Mouse (Mus musculus) cortical plate, adult 2 months (tissue): ENCODE measurements around the gene Prkar2a. TPM values are rescaled to one million over a fixed set of nuclear protein-coding genes. Genes with fewer than 3 reads are reported as not detected.

Experiments used
- H3K27ac ChIP-seq: fragments of 200-500 bp; 2 replicates; pipeline ENCODE4 v1.5.1; 2012; ENCODE audit warnings: low read length, control low read depth, inconsistent platforms; ENCODE audit not compliant: insufficient read depth
- H3K4me1 ChIP-seq: fragments of 200-500 bp; 2 replicates; pipeline ENCODE4 v1.6.1; 2011; ENCODE audit warnings: low read length; ENCODE audit not compliant: control insufficient read depth, insufficient read depth
- H3K4me3 ChIP-seq: fragments of 200-500 bp; 2 replicates; pipeline ENCODE4 v1.5.1; 2011; ENCODE audit warnings: mild to moderate bottlenecking, low read length, control low read depth; ENCODE audit not compliant: insufficient read depth
- CTCF ChIP-seq: fragments of 200-500 bp; IDR thresholded peaks from 2 replicates; pipeline ENCODE4 v1.5.1; 2011; ENCODE audit warnings: mild to moderate bottlenecking, control low read depth, low read length; ENCODE audit not compliant: insufficient read depth; ENCODE audit errors: extremely low read depth
- POLR2A ChIP-seq: fragments of 200-500 bp; IDR thresholded peaks from 2 replicates; pipeline ENCODE4 v1.6.1; 2011; ENCODE audit warnings: mild to moderate bottlenecking, low read length, control low read depth; ENCODE audit not compliant: insufficient read depth; ENCODE audit errors: extremely low read depth
- polyA plus RNA-seq: library from polyadenylated mRNA; depleted of rRNA; stranded (reverse); fragments of >200 nt; gene quantifications from 2 replicates; pipeline ENCODE4 v1.2.3, GENCODE M21; 2012

Gene Prkar2a
- polyA plus RNA-seq, 1 experiment = 21.2 TPM

DNA sequence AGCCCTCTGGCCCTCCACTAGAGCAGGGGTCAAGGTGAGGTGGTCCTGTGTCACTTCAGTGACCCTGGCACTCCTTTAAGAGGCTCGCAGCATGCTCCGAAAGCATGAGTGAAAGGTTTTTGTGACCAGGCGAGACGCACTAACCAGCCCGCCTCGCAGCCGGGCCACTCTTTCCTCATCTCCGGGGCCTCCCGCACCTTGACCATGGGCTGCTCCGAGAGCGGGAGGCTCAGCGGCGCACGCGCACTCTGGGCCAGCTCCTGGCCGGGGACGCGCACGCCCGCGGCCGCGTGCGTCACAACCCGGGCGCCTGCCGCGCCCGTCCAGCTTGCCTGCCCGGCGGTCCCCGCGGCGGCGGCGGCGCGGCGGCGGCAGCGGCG is 2.7 kb downstream of the Prkar2a start:
- peak overlapping the region; percentile 97 for H3K4me3 ChIP-seq
- peak overlapping the region; percentile 90 for H3K27ac ChIP-seq
- TF ChIP-seq CTCF (no peak), POLR2A (peak; percentile 77; the same call in 1 of the 2 replicates)
- H3K4me1 ChIP-seq = peaks cover 6% of the 10 kb centered on the region

DNA sequence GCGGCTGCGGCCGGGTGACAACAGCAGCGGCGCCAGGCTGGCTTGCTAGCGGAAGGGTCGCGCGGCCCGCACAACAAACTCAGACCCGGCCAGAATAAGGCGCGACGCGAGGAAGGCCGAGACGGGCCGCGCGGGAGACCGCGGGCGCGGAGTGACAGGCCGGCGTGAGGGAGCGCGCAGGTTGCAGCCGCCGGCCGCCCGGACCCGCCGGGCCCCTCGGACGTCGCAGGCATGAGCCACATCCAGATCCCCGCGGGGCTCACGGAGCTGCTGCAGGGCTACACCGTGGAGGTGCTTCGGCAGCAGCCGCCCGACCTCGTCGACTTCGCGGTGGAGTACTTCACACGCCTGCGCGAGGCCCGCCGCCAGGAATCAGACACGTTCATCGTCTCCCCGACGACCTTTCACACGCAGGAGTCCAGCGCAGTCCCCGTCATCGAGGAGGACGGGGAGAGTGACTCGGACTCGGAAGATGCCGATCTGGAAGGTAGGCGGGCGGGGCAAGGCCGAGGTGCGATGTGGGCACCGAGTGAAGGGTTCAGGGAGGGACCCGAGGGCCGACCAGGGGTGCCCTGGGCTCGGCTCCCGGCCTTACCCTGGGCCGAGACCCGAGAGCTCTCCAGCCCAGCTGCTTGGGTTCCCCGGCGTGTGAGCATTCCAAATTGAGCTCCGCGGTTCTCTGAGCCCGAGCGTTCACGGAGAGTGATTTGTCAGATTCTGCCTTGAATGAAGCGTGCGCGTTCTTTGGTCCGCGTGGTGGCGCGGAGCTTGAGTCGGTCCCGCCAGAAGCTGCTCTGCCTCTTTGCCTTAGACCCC is 3.3 kb downstream of the Prkar2a start:
- peak overlapping the region; percentile 75 for H3K27ac ChIP-seq

DNA sequence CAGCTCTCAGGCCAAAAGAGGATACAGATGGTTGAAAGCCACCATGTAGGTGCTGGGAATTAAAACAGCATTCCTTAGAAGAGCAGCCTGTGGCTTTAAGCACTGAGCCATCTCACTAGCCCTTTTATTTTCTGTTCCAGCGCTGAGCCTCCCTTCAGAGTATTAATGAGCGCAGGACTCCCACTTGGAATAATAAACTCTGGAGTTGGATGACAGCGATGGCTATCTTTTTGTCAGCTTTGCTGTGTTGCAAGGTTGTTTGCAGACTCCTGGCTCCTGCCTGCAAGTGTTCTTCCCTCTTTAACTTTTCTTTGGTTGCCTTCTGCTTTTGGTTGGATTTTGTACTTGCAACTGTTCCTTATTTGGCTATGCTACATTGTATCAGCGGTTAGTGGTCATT is 4.8 kb downstream of the Prkar2a start:
- no peak overlapping the region; the same call in 1 of the 2 replicates for H3K4me3 ChIP-seq

More for the DNA sequence above, 3.3 kb downstream of the Prkar2a start:
- H3K4me1 ChIP-seq = peaks cover 6% of the 10 kb centered on the region
- TF ChIP-seq POLR2A = no peak
- H3K4me3 ChIP-seq = peak overlapping the region; percentile 97

DNA sequence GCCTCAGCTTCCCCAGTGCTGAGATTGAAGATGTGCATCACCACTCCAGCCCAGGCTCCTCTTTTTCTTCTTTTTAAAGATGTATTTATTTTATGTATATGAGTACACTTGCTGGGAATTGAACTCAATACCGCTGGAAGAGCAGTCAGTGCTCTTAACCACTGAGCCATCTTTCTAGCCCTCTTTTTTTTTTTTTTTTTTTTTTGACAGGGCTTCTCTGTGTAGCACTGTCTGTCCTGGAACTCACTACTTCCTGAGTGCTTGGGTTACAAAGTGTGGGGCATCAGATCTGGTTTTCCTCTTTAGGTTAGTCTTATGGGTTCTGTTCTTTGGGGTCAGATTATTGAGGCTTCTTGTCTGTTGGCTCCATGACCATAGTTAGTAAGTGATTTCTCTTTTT is 5.4 kb downstream of the Prkar2a start:
- no peak overlapping the region for H3K27ac ChIP-seq

More for the DNA sequence above, 4.8 kb downstream of the Prkar2a start:
- Histone ChIP-seq H3K27ac (no peak overlapping the region), H3K4me1 (peaks cover 6% of the 10 kb centered on the region)
- TF ChIP-seq POLR2A (no peak), CTCF (no peak)

DNA sequence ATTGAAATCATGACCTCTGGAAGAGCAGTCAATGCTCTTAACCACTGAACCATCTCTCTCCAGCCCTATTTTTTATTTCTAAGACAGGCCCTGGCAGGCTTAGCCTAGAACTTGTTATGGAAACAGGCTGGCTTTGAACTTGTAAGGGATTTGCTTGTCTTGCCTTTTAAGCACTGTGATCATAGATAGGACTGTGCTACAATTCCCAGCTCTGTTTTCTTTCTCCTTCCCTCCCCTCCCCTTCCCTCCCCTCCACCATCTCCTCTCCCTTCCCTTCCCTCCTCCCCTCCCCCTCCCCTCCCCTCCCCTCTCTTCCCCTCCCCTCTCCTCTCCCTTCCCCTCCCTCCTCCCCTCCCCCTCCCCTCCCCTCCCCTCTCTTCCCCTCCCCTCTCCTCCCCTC is 13.4 kb downstream of the Prkar2a start:
- H3K4me1 ChIP-seq = peaks cover 3% of the 10 kb centered on the region
- TF ChIP-seq CTCF = no peak
- TF ChIP-seq POLR2A = no peak
- no peak overlapping the region for H3K27ac ChIP-seq
- no peak overlapping the region for H3K4me3 ChIP-seq

More for the DNA sequence above, 5.4 kb downstream of the Prkar2a start:
- TF ChIP-seq POLR2A (no peak), CTCF (no peak)
- Histone ChIP-seq H3K4me3 (no peak overlapping the region), H3K4me1 (peaks cover 6% of the 10 kb centered on the region)

DNA sequence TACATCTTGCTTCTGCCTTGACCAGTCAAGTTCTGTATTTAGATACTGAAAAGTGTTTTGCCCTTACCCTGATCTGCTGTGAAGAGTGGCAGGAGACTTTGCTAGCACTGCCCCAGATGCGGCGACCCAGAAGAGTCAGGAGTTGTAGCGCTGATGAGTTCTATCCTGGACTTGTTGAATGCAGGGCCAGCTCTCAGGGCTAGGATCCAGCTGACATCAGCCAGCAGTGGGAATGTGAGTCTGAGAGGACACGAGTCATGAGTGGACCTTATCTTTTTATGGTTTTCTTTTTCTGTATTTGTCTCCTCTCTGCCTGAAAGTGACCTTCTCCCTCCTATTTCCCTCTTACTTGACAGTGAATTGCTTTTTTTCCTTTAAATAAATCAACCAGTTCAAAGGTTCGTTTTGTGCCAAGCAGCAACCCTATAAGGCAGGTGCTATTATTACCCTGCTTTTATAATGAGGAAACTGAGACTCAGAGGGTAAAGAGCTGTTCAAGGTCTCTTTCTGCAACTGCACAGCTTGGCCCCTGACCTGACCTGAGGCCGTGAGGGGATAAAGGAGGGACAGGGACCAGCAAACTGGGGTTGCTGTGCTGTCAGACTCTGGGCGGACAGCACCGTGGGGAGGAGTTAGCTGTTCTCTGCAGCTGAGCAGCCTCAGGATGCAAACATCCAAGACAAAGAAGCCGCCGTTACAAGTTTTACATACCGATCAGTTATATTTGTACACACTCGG is 14.4 kb downstream of the Prkar2a start:
- Histone ChIP-seq H3K27ac (no peak overlapping the region; the same call in 1 of the 2 replicates), H3K4me3 (no peak overlapping the region), H3K4me1 (peaks cover 10% of the 10 kb centered on the region)
- TF ChIP-seq POLR2A = no peak
- no peak for TF ChIP-seq CTCF

DNA sequence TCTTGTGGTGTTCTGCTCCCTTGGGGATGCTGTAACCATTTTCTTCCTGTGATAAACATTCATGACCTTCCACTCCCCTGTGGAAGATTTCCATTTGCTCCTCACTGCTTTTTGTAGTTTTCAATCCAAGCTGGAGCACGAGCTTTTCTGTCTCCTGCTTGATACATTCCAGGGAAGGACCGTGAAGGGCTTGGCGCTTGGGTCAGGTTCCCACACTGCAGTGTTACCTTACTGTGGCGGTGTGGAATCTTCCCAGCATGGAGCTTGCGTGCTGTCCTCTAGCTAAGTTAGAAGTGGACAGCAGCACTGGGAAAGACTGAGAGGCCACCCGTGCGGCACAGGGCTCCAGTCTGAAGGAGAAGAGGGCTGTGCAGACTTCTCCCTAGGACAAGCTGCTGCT is 15.5 kb downstream of the Prkar2a start:
- H3K27ac ChIP-seq = no peak overlapping the region
- TF ChIP-seq POLR2A = no peak
- TF ChIP-seq CTCF = no peak
- peaks cover 10% of the 10 kb centered on the region for H3K4me1 ChIP-seq
- no peak overlapping the region for H3K4me3 ChIP-seq

DNA sequence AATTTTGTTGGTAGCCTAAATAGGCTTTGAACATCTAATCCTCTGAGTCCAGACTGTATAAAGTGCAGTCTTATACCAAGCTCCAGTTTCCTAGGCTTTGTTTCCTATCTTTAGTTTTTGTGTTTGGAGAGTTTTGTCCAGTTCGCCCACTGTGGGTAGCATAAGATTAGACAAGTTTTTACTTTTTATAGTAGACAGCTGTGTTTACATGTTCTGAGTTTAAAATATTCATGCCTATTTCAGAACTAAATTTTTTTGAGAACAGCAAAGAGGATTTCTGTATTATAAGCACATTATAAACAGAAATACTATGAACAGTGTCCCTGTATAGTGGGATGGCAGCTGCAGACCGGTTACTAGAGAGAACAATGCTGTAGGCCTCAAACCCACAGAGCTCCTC is 18.1 kb downstream of the Prkar2a start:
- no peak for TF ChIP-seq CTCF
- TF ChIP-seq POLR2A = no peak
- Histone ChIP-seq H3K27ac (peak overlapping the region; percentile 80; the same call in 1 of the 2 replicates), H3K4me1 (peaks cover 12% of the 10 kb centered on the region), H3K4me3 (no peak overlapping the region)

DNA sequence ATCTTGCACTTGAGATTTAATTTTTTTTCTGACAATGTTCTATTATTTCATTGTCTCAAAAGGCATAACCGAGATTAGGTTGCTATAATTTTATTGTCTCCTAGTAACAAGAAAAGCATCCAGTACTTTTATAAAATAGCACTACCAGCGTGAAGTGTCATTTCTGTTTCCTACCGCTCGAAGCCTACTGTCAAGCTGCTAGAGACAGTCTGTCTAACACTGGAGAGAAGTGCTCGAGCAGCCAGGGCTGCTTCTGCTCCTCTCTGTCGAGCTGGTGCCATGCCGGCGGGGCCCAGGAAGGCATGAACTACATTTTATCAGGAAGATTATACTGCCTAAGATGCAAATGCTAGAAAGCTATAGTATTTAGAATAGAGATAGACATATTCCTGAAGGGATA is 19.7 kb downstream of the Prkar2a start:
- Histone ChIP-seq H3K27ac (no peak overlapping the region), H3K4me1 (peaks cover 12% of the 10 kb centered on the region), H3K4me3 (no peak overlapping the region)
- TF ChIP-seq POLR2A (no peak), CTCF (no peak)
